In the genomic region with DNA sequence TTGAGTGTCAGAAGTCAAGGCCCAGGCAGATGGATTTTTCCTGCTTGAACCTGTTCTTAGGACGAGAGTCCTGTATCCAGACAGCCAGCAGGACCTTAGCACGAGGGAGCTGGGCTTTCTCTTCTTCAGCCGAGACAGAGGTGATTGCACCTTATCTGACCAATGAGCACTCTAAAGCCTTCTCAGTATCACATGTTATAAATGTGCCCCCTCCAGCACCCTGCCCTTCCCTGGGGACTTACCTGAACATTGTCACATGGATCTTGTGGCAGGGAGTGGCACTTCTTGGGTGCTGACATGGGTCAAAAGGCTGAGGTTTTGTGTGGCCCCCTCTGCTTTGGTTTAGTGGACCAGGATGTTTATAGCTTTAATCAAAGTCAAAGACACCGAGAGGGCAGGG, we compare ENCODE assay signal across 22 mouse cellular contexts.
"Had no signal": no experiment of that assay in that cellular context is flagged by ENCODE, and none has a peak within 500 bp of the region (broad histone marks: within the 10 kb centered on the region; RNA-seq: fewer than 3 reads in every experiment).

No protein-coding gene starts in this region.

- H3K27me3 ChIP-seq: heart, embryonic 13.5 days; heart, embryonic 15.5 days; hindbrain, embryonic 13.5 days; hindbrain, embryonic 15.5 days; liver, embryonic 13.5 days had no signal

- H3K9ac ChIP-seq: heart, embryonic 13.5 days; heart, embryonic 15.5 days; hindbrain, embryonic 13.5 days; hindbrain, embryonic 15.5 days; liver, embryonic 13.5 days had no signal

- DNase-seq: gastrocnemius, postnatal 14 days; gastrocnemius, postnatal 36 days; heart, adult 11 months; heart, adult 2 months; heart, postnatal 14 days; heart, postnatal 36 days; kidney, adult 18-20 months; kidney, adult 8-10 months; kidney, postnatal 10 days; kidney, postnatal 25 days; kidney, postnatal 4 days; liver; liver, embryonic 13.5 days had no signal

- H3K9me3 ChIP-seq: heart, embryonic 13.5 days; heart, embryonic 15.5 days; hindbrain, embryonic 13.5 days; hindbrain, embryonic 15.5 days; liver, embryonic 13.5 days had no signal

- H3K27ac ChIP-seq: heart, adult 2 months; heart, embryonic 13.5 days; heart, embryonic 15.5 days; hindbrain, embryonic 13.5 days; hindbrain, embryonic 15.5 days; hindbrain, postnatal 0 days; layer of hippocampus, adult 2 months; left cerebral cortex, adult 2 months; liver, embryonic 13.5 days had no signal

- H3K4me3 ChIP-seq: heart, adult 2 months; heart, embryonic 13.5 days; heart, embryonic 15.5 days; hindbrain, embryonic 13.5 days; hindbrain, embryonic 15.5 days; layer of hippocampus, adult 2 months; left cerebral cortex, adult 2 months; liver, embryonic 13.5 days had no signal

- H3K4me1 ChIP-seq: heart, embryonic 15.5 days; hindbrain, embryonic 15.5 days; liver, embryonic 13.5 days had no signal

- H3K4me2 ChIP-seq: heart, embryonic 11.5 days; heart, embryonic 13.5 days; heart, embryonic 15.5 days; hindbrain, embryonic 13.5 days; hindbrain, embryonic 15.5 days; liver, embryonic 11.5 days; liver, embryonic 13.5 days had no signal

- H3K36me3 ChIP-seq: heart, embryonic 13.5 days; heart, embryonic 15.5 days; hindbrain, embryonic 13.5 days; hindbrain, embryonic 15.5 days; liver, embryonic 13.5 days had no signal

- ATAC-seq: hindbrain, postnatal 0 days had no signal
